Mouse (Mus musculus) T-helper 2 cell (primary cell): Measurements from ENCODE around the gene Slc31a1.

Source experiments
- in situ Hi-C: fragments of 300-600 bp; cut with MboI, MseI; formaldehyde crosslinking; loops from one replicate; pipeline ENCODE4 v1.15.1; 2025; ENCODE audit warnings: high pct_unique_total_duplicates

Gene Slc31a1

DNA sequence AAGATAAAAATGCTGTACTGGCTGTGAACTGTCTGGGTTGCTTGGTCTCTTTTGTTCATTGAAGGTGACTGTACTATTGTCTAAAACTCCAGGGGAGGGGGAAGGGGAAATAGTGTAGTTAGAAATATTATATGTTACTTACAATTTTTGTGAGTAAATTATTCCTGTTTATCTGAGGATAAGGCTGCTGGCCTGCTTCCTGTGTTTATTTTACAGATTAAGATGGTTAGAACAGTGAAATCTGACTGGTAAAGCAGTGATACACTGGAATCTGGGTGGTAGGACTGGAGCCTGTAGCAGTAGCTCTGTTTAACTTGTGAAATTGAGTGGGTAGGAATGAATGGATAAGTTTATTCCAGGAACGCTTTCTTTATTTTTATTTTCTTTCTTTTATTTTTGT is 1.5 kb downstream of the Slc31a1 start:
- in situ Hi-C loops: loop anchor here (5.0 kb wide), 1 partner anchor 45 kb away; the partner anchor contains the start of genes Cdc26 and Prpf4

DNA sequence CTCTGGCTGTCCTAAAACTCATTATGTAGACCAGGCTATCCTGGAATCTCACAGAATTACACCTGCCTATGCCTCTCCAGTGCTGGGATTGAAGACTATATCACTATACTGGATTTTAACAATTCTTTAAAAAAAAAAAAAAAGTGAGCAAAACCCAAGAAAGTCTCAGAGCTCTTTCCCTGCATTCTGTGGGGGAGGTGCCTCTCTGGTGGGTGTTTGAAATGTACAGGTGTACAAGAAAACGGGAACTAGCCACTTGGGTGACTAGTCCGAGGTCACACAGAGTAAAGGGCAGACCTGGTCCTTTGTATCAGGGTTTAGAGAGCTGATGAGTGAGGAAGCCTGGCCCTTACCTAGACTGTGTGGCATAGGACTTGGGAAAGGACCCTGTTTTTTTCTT is 1.9 kb downstream of the Slc31a1 start:
- in situ Hi-C loops: loop anchor here (5.0 kb wide), 1 partner anchor 45 kb away; the partner anchor contains the start of genes Cdc26 and Prpf4

DNA sequence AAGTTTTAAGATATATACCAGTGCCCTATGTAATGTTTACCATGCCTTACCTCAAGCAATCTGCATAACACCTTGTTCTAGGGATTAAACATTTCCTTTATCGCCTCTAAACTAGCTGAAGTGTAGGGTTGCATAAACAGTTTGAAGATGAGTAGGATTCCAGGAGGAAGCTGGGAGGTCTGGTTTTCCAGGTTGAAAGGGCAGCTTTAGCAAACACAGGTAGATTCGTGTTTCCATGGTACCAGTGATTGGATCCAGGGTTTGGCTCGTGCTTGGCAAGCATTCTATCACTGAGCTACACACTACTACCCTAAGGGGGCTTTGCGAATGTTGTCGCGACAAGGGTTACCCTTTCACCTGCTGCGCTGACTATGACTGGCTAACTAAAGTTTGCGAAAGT is 3.8 kb downstream of the Slc31a1 start:
- in situ Hi-C loops: loop anchor here (5.0 kb wide), 1 partner anchor 43 kb away; the partner anchor contains the start of genes Cdc26 and Prpf4

DNA sequence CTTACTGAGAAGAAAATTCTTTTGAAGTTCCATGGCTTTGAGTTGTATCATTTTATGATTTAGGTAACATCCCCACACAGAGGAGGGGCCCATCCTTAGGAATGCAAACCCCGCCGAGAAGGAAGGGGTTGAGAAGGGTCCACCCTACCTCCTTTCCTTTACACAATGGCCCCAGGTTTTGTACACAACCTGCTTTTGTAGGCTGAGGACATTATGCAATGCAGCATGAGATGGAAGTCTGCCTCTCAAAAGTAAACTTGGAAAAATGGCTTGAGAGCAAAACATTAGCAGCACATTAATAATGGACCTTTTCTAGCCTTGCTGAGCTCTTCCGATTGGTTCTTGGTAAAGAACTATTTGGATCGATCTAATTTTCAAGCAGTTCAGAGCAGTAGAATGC is 5.8 kb downstream of the Slc31a1 start:
- in situ Hi-C loops: no loop called here

DNA sequence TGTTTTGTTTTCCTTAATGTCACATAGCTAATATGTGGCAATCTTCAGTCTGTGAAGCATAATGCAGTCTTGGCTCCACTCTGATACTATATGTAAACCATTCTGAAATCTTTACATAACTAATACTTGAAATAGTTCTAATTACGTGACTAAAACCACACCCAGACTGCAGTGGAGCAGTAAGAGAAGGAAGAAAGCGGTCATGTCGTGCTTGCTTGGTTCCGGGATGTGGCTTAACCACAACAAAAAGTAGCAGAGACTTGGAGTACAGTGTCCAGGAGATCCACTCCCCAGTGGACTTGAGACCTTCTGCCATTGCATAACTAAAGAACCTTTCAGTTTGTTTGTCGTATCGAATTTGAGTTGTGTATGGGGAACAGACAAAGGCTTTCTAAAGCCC is 7.1 kb downstream of the Slc31a1 start:
- in situ Hi-C loops: no loop called here

DNA sequence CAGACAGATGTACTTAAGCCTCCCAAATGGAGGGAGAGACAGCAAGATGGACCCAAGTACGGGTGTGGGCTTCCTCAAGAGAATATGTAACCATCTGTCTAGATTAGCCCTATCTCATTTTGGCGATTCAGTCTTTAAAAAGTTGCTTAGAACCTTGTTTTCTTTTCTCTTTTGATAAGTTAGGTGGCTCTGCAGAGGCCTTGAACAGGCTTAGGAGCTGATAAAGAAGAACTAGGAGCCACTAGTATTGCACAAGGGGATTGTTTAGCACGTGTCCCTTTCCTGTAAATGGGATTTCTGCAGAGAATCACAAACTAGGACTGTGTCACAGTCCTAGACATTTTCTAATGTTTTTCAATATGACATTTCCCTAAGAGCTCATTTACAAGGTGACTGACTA is 8.6 kb downstream of the Slc31a1 start:
- in situ Hi-C loops: no loop called here

DNA sequence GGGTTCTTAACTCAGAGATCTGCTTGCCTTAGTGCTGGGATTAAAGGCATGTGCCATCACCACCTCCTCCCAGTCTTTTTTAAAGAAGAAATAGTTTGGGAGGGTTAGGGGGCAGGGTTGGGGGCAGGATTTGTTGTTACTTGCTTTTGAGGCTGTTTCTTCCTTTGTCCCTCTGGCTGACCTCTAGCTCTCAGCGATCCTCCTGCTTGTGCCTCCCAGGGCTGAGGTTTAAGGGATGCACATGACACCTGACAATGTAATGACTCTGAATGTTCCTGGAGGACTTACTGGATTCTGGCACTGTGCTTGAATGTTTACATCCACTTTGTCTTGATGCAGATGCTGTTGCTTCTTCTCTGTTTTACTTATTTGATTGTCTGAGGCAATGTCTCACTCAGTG is 11.9 kb downstream of the Slc31a1 start:
- in situ Hi-C loops: no loop called here

DNA sequence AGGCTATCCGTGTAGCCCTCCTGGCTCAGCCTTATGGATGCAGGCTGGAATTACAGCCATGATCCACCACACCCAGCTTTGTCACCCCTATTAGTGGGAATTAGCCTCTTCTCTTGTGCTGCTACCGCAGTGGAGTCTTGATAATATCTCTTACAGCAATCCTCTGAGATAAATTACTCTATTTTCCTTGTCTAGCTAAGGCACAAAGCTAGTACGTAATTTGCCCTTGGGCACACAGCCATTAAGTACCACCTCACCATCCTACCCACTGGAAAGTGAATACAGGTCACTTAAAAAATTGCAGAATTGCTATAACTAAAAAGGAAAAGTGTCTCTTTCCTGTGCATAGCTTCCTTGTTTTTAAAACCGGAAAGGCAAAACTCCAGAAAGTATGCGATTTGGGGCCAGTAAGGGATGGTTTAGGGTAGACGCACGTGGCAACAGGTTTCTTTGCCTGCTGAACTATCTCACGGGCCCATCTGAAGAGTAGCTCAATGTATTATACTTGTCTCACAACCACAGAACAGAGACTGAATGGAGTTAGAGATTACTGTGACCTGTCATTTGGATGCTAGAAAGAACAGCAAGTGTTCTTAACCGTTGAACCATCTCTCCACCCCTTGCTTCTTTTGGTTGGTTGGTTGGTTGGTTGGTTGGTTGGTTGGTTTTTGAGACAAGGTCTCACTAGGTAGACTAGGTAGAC is 12.4 kb downstream of the Slc31a1 start:
- in situ Hi-C loops: no loop called here

DNA sequence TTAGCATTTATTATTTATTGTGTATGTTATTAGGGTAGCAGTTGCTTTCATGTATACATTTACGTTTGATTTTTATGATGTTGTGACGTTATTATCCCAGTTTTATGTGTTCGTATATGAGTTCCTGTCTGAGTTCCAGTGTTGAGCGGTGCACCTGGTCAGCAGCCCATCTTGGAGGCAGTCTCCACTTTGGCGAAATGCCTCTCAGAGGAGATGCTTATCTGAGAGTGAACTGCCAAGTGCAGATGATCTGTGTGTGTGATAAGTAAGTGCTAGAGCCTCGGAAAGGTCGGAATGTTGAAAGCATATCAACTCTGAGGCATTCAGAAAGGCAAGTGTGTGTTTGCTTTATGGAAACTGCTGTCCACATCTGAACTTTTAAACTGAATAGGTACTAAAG is 13.1 kb downstream of the Slc31a1 start:
- in situ Hi-C loops: no loop called here

DNA sequence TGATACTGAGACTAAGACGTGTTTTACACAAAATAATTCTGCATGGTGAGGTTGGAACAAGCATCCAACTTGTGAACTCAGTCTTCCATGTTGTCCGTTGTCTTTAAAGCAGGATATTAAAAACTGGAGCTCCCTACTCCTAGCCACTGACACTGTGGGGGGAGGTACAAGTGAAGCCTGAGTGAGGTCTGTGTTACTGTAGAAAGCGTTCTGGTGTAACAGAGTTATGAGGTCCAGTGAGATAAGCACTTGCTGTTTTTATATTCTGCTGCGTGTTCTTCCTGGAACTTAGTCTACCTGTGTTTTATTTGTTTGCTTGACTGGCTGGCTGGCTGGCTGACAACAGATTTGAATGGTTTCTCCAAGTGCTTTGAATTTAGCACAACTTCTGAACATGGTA is 13.8 kb downstream of the Slc31a1 start:
- in situ Hi-C loops: no loop called here

DNA sequence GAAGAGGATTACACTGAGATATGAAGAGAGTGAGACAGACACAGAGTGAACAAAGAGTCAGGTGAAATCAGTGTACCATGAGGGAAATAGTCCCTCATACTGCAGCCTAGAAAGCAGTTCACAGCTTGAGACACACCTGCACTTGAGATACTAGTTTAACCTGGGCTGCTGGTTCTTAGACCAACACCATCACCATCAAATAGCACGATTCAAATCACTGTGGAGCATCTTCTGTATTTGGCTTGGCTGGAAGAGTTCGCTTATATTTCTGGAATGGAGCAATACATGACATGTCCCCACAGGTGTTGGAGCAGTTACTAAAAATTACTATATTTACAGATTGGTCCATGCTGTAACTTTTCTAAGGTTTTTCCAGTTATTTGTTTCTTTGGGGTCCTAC is 15.6 kb downstream of the Slc31a1 start:
- in situ Hi-C loops: no loop called here

DNA sequence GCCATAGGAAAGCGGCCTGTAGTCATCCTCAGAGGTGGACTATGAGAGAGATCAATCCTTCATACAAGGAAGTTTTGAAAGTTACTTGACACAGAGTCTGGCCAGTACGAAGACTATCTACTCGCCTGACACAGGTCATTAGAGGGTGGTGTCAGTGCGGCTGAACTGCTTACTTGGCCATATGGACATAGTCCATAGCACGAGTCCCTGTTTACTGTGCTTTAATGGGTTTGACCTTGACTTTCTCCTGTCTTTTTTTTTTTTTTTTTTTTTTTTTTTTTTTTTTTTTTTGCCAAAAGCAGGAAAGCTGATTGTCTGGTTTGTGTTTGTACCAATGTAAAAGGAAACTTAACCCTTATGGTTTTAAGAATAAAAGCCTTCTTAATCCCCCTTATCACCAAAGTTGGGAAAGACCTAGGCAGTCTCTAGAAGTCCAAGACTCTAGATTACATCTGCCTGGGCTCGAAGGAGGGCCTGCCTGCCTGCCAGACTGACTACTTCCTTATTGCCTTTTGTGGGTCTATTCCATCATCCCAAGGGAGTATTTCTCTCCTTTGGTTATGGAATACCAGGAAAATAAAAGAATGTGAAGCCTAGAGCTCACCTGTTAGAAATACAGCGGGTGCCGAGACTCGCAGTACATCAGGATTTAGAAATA is 19.3 kb downstream of the Slc31a1 start:
- in situ Hi-C loops: no loop called here

DNA sequence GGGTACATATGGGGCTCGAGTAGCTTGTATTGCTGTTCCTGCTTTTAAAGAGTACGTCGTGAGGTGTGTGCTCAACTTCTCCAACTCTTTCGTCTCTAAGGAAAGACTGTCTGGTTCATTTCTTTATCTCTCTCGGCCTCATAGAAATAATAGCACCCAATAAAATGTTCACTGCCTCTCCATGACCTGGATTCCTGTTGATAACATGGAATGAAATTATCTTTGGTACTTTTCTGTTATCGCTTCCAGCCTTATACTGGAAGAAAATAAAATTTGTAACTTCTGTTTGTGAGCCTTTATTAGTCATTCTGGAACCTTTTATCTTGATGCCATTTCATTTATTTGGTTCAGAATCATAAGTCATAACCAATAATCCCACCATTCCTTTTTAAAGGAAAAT is 22.7 kb downstream of the Slc31a1 start:
- in situ Hi-C loops: no loop called here

DNA sequence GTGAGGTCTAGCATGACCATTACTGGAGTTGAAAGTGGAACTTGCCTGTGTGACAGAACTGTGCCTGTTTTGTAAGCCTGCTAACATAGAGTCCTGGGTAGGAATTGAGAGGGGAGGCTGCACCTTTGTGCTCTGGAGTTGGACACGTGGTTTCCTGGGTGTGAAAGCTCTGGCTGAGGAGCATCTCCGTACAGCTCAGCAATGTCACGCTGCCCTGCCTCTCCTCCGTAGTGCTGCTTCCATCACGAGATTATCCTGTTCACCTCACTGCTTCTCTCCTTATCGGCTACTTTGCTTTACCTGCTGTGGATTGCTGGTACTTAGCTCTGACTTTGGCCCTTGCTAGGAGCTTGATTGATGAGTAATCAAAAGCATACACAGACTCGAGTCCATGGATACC is 23.2 kb downstream of the Slc31a1 start:
- in situ Hi-C loops: no loop called here

DNA sequence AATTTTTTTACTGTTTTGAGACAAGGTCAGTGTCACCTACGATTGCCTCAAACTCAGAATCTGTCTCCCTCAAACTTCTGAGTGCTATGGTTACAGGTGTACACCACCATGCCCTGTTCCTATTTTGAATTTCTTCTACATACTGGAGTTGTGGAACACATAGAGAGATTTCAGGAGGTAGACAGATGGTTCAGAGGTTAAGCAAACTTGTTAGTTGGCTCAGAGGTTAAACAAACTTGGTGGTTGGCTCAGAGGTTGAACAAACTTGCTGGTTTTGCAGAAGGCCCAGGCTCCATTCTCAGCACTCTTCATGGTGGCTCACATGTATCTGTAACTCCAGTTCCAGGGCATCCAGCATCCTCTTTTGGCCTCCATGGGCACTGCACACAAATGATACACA is 23.6 kb downstream of the Slc31a1 start:
- in situ Hi-C loops: no loop called here

DNA sequence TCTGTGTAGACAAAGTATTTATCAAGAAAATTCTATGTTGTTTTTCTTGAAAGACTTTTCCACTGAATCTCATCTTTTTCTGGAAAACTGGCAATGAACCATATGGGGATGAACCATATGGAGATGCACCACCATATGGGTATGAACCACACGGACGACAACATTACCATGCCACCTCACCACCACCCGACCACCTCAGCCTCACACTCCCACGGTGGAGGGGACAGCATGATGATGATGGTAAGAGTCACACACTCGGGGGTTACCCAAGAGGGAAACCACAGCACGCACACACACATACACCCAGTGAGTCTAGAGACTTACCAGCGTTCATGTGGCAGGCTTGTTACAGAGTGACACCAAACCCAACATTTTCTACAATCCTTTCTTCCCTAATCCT is 24.9 kb downstream of the Slc31a1 start:
- in situ Hi-C loops: no loop called here

DNA sequence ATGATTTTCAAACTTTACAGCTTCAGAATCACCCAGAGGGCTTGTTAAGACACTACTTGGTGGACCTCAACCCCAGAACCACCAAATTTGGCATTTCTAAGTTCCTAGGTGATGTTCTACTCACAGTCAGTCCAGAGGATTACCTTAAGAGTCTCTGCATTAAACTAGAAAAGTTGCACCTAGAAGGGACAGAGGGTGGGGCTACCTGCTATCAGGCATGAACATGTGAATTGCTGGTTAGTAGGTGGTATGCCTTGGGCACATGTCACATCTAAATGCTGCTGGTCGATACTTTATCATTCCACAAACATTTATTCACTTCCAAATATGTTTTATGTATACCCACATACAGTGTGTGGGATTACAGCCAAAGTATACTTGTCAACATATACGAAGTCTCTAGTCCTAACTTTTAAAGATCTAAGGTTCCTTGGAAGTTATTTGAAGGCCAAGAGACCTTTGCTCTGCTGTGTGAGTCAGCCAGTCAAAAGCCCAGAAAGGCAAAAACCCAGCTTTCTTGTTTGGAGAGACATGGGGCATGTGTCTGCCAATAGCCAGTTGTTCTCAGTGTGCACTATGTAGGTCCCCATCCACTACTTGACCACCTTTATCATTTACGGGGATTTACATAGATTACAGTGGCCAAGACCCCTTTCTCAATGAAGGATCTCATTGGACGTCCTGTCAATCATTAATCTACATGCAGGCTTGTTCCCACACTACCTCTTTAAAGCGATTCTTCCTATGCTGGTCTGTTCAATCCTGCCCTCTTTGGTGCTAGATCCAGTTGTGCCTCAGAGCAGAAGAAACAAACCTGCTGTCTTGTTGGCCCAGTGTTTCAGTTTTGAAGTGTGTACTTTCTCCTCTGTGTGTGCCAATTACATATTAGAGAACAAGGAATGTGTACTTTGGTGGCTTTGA is 29.3 kb downstream of the Slc31a1 start:
- in situ Hi-C loops: no loop called here

DNA sequence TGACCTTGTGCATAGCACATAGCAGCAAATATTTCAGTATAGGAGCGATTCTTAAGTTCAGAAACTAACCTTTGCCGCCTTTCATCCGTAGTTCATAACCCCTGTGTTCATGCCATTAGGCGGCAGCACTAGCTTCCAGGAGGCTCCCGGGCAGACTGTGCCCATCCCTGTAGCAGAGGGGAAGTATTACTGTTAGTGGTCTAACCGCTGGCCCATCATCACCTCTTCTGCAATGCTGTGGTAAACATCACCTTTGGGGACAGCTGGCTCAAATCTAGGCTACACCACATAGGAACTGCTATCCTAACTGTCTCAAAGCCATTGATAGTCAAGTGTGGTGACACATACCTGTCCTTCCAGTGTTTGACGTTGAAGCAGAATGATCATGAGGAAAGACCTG is 31.4 kb downstream of the Slc31a1 start:
- in situ Hi-C loops: no loop called here

DNA sequence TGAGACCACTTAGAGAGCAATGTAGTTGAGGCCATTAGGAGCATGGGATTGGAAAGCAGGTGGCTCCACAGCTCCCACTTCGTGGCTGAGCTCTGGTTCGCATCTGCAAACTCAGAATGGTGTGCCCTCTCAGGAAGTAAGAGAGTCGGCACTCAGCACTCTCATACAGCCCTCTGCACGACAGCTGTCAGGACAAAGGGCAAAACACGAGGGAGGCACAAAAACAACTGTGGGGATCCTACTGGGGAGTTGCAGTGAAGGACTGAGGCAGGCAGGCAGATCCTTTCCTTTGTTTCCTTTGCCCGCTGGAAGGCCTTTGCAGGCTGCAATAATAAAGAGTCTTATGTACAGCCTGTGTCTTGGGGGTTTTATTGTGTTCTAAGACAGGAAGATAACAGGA is 32.9 kb downstream of the Slc31a1 start:
- in situ Hi-C loops: no loop called here

DNA sequence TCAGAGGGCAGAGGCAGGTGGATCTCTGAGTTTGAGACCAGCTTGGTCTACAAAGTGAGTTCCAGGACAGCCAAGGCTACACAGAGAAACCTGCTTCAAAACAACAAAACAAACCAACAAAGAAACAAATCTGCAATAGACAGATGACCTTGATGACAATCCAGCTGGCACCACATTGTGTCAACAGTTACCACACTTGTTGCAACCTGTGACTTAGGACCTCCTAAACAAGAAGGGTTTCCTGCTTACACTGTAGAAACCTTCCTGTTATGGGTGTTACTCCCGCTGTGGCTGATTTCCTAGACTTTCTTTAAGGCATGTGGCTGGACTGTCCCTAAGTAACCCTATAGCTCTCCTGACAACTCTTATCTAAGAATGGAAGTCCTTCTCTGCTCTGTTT is 35.3 kb downstream of the Slc31a1 start:
- in situ Hi-C loops: no loop called here

DNA sequence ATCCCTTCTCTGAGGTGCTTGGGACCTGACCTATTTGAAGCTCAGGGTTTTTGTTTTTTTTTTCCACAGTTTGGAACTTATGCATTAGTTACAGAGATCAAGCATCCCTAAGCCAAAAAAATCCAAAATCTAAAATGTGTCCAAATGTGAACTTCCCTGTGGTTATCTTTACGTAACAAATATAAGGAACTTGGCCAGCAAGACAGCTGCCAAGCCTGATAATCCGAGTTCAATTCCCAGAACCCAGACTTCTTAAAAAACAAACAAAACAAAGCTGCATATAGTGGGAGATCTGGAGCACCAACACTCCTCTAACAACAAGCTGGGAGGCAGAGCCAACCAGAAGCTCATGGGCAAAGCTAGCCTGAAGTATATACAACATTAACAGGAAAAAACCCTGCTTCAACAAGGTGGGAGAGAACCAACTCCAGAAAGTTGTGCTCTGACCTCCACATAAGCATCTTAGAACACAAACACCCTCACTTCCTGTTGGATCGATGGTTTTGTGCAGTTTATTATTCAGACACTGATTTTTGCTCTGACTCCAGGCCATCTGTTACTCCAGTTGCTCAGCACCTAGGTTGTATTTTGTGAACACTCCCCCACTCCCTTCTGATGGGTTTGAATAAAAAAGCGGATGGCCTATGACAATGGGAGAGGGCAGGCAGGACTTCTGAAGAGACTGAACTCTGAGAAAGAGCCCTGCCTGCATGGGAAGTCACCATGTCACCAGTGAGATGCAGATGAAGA is 37.3 kb downstream of the Slc31a1 start:
- in situ Hi-C loops: no loop called here

DNA sequence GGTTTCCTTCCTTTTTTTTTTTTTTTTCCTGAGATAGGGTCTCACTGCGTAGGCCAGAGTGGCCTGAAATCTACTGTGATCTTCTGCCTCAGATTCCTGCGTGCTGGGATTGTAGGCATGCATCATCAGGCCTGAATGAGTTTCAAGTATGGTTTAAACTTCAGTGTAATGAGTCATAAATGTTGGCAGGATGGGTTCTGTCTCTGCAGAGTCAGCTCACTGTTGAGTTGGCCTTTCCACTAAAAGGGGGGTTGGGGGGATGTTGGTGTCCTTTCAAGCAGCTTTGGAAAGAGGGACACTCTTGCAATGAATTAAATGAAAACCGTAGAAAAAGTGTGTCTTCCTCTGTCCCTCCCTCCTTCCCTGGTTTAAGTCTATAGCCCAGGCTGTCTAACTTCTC is 38.4 kb downstream of the Slc31a1 start:
- in situ Hi-C loops: no loop called here
